Mouse (Mus musculus) embryonic facial prominence, embryonic 15.5 days (tissue): ENCODE results near the gene Adgra3. TPM values are rescaled to one million over a fixed set of nuclear protein-coding genes. Genes with fewer than 3 reads are reported as not detected.
A peak's percentile ranks its signal among the peaks of the same experiment; 100 is the strongest.

Experiments used
- ATAC-seq: fragments of 200-750 bp; cut with Nextera tagmentation; 2 replicates; pipeline ENCODE4 v1.8.0; 2017; ENCODE audit warnings: low read depth, moderate TSS enrichment; ENCODE audit not compliant: insufficient number of reproducible peaks, low FRiP score, low TSS enrichment
- H3K27ac ChIP-seq: fragments of 300-500 bp; sonication (generic); replicated peaks from 2 replicates; pipeline ENCODE4 v1.5.1; 2015; ENCODE audit warnings: mild to moderate bottlenecking, inconsistent platforms
- H3K27me3 ChIP-seq: fragments of 300-500 bp; sonication (generic); 2 replicates; pipeline ENCODE4 v1.6.1; 2015; ENCODE audit warnings: inconsistent platforms
- H3K36me3 ChIP-seq: fragments of 300-500 bp; sonication (generic); 2 replicates; pipeline ENCODE4 v1.6.1; 2015; ENCODE audit warnings: mild to moderate bottlenecking, inconsistent platforms
- H3K4me1 ChIP-seq: fragments of 300-500 bp; sonication (generic); 2 replicates; pipeline ENCODE4 v1.6.1; 2015; ENCODE audit warnings: inconsistent platforms
- H3K4me2 ChIP-seq: fragments of 300-500 bp; sonication (generic); replicated peaks from 2 replicates; pipeline ENCODE4 v1.6.1; 2015; ENCODE audit warnings: mild to moderate bottlenecking, inconsistent platforms
- H3K4me3 ChIP-seq: fragments of 300-500 bp; sonication (generic); replicated peaks from 2 replicates; pipeline ENCODE4 v1.5.1; 2015; ENCODE audit warnings: mild to moderate bottlenecking, inconsistent platforms
- H3K9ac ChIP-seq: fragments of 300-500 bp; sonication (generic); 2 replicates; pipeline ENCODE4 v1.6.1; 2015; ENCODE audit warnings: inconsistent platforms
- H3K9me3 ChIP-seq: fragments of 300-500 bp; sonication (generic); replicated peaks from 2 replicates; pipeline ENCODE4 v1.6.1; 2016; ENCODE audit warnings: inconsistent platforms
- whole genome bisulfite sequencing: fragments of 180-500 bp; shearing (Covaris S2); methylation state at CpG from one replicate; pipeline ENCODE4 v1.1.7; 2015; 5-methylcytosine and 5-hydroxymethylcytosine counted together
- polyA plus RNA-seq: library from polyadenylated mRNA; unstranded; fragments of >200 nt; fragmentation: Nextera tagmentation; extraction: Ambion mirVana; gene quantifications from 2 replicates; pipeline ENCODE4 v1.2.1, GENCODE M21; 2015

The Adgra3 gene
- polyA plus RNA-seq, 1 experiment from 2014 or later = 33.6 TPM

- WGBS = 83% methylated on average over 8 of the region's 8 CpGs
- Histone ChIP-seq H3K9ac (no peak overlapping the region), H3K4me1 (no peaks in the 10 kb centered on the region), H3K27ac (no peak overlapping the region), H3K4me3 (no peak overlapping the region), H3K27me3 (no peaks in the 10 kb centered on the region), H3K4me2 (no peak overlapping the region), H3K36me3 (peaks cover 44% of the 10 kb centered on the region), H3K9me3 (no peaks in the 10 kb centered on the region)
- no peak for ATAC-seq
Observed at GRCm38 (mm10) chr5:49969660-49970059, 89.1 kb downstream of the Adgra3 start.

- Histone ChIP-seq H3K27me3 (no peaks in the 10 kb centered on the region), H3K9me3 (no peaks in the 10 kb centered on the region), H3K36me3 (peaks cover 50% of the 10 kb centered on the region), H3K27ac (no peak overlapping the region), H3K9ac (no peak overlapping the region), H3K4me1 (no peaks in the 10 kb centered on the region), H3K4me2 (no peak overlapping the region), H3K4me3 (no peak overlapping the region)
- no peak for ATAC-seq
- WGBS = 75% methylated on average over 6 of the region's 6 CpGs
Observed at GRCm38 (mm10) chr5:49967726-49968125, 91.1 kb downstream of the Adgra3 start.

- Histone ChIP-seq H3K36me3 (peaks cover 58% of the 10 kb centered on the region), H3K27ac (no peak overlapping the region), H3K9ac (no peak overlapping the region), H3K4me2 (no peak overlapping the region), H3K9me3 (no peaks in the 10 kb centered on the region), H3K4me1 (no peaks in the 10 kb centered on the region), H3K4me3 (no peak overlapping the region), H3K27me3 (no peaks in the 10 kb centered on the region)
- ATAC-seq = no peak
- WGBS = 78% methylated on average over 8 of the region's 8 CpGs
Observed at GRCm38 (mm10) chr5:49965810-49966209, 93.0 kb downstream of the Adgra3 start.

- Histone ChIP-seq H3K4me3 (no peak overlapping the region), H3K4me2 (no peak overlapping the region), H3K27me3 (no peaks in the 10 kb centered on the region), H3K9me3 (no peaks in the 10 kb centered on the region), H3K27ac (no peak overlapping the region), H3K4me1 (no peaks in the 10 kb centered on the region), H3K36me3 (peaks cover 68% of the 10 kb centered on the region), H3K9ac (no peak overlapping the region)
- 0 out of 2 replicates have a peak, but pooled peaks have one; percentile 24 for ATAC-seq
- WGBS = 79% methylated on average over 20 of the region's 20 CpGs
Observed at GRCm38 (mm10) chr5:49961478-49962431, 97.1 kb downstream of the Adgra3 start.

DNA sequence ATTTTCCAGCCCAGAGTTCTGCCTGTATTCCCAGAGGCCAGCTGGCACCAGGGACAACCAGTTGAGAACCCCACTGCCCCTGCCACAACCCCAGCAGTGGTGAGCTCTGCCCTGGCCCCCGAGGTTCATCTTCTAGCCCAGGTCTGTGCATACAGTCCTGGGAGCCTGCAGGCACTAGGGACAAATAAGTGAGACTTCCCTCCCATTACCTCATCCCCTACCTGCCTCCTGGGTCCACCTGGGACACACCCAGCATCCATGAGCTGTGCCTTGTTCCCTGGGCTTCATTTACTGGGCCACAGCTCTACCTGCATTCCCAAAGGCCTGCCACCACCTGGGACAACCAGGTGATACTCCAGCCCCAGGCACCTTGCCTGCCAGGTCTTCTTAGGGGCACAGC is 122.5 kb downstream of the Adgra3 start:
- 0 out of 2 replicates have a peak, but pooled peaks have one; percentile 51 for ATAC-seq
- no peaks in the 10 kb centered on the region for H3K27me3 ChIP-seq
- no peak overlapping the region for H3K4me2 ChIP-seq

DNA sequence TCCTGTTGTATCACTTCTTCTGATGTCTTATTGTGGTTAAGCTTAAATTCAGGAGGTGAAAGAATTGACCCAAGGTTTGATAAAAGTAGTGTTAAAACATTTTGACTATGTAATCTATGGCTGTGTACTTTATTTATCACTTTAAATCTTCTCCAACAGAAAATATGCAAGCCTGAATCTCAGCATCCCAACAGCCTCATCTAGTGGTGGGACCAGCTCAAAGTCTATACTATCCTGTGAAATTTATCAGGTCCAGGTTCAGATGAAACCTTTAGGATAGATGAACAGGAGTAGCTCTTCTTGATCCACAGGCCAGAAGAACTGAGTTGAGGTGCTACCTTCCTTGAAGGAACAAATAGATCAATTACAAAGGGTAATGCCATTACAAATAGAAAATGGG is 134.1 kb downstream of the Adgra3 start:
- Histone ChIP-seq H3K4me1 (no peaks in the 10 kb centered on the region), H3K27me3 (no peaks in the 10 kb centered on the region), H3K9me3 (no peaks in the 10 kb centered on the region), H3K4me3 (no peak overlapping the region), H3K9ac (no peak overlapping the region), H3K4me2 (no peak overlapping the region), H3K36me3 (no peaks in the 10 kb centered on the region), H3K27ac (no peak overlapping the region)
- ATAC-seq = no peak

More for the DNA sequence above, 122.5 kb downstream of the Adgra3 start:
- WGBS = 79% methylated on average over 1 of the region's 1 CpGs
- H3K9me3 ChIP-seq = no peaks in the 10 kb centered on the region
- H3K36me3 ChIP-seq = no peaks in the 10 kb centered on the region
- H3K4me3 ChIP-seq = no peak overlapping the region
- no peak overlapping the region for H3K27ac ChIP-seq
- no peak overlapping the region for H3K9ac ChIP-seq
- H3K4me1 ChIP-seq = no peaks in the 10 kb centered on the region

DNA sequence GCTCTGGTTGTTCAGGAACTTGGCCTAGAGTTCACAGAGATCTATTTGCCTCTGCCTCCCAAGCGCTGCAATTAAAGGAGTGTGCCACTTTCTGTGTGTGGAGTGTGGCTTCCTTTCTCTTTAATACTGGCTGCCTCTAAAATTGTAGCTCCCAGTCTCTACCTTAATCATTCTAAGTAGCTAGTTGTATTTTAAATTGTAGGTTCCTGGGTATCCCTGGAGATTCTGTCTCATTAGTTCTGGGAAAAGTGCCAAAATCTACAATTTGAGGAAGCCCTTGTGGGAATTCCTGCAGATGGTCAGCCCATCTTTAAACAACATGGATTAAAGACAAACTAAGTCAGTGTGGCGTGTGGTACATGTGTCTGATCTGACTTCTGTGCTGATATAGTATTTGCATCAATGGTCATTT is 143.1 kb downstream of the Adgra3 start:
- H3K9me3 ChIP-seq = no peaks in the 10 kb centered on the region
- H3K4me1 ChIP-seq = no peaks in the 10 kb centered on the region
- no peak overlapping the region for H3K27ac ChIP-seq
- H3K4me3 ChIP-seq = no peak overlapping the region
- H3K4me2 ChIP-seq = no peak overlapping the region
- no peak overlapping the region for H3K9ac ChIP-seq
- 55% methylated on average over 2 of the region's 2 CpGs for WGBS
- no peaks in the 10 kb centered on the region for H3K27me3 ChIP-seq
- peak; percentile 60 for ATAC-seq
- no peaks in the 10 kb centered on the region for H3K36me3 ChIP-seq
